Mouse (Mus musculus) embryonic facial prominence, embryonic 12.5 days (tissue): ENCODE data around the gene Mettl6. TPM values are rescaled to one million over a fixed set of nuclear protein-coding genes. Genes with fewer than 3 reads are reported as not detected.

Experiments
- ATAC-seq: fragments of 200-750 bp; cut with Nextera tagmentation; 2 replicates; pipeline ENCODE4 v1.8.0; 2017; ENCODE audit not compliant: insufficient number of reproducible peaks, insufficient read depth, low FRiP score, low TSS enrichment
- H3K27ac ChIP-seq: fragments of 300-500 bp; sonication (generic); 2 replicates; pipeline ENCODE4 v1.5.1; 2016; ENCODE audit warnings: mild to moderate bottlenecking
- H3K27me3 ChIP-seq: fragments of 300-500 bp; sonication (generic); 2 replicates; pipeline ENCODE4 v1.6.1; 2016; ENCODE audit warnings: mild to moderate bottlenecking, moderate library complexity
- H3K36me3 ChIP-seq: fragments of 300-500 bp; sonication (generic); 2 replicates; pipeline ENCODE4 v1.6.1; 2016; ENCODE audit warnings: mild to moderate bottlenecking
- H3K4me1 ChIP-seq: fragments of 300-500 bp; sonication (generic); 2 replicates; pipeline ENCODE4 v1.6.1; 2016
- H3K4me2 ChIP-seq: fragments of 300-500 bp; sonication (generic); replicated peaks from 2 replicates; pipeline ENCODE4 v1.6.1; 2016; ENCODE audit warnings: mild to moderate bottlenecking, moderate library complexity
- H3K4me3 ChIP-seq: fragments of 300-500 bp; sonication (generic); 2 replicates; pipeline ENCODE4 v1.5.1; 2016; ENCODE audit warnings: mild to moderate bottlenecking
- H3K9ac ChIP-seq: fragments of 300-500 bp; sonication (generic); 2 replicates; pipeline ENCODE4 v1.6.1; 2016; ENCODE audit warnings: mild to moderate bottlenecking, moderate library complexity
- H3K9me3 ChIP-seq: fragments of 300-500 bp; sonication (generic); 2 replicates; pipeline ENCODE4 v1.6.1; 2016; ENCODE audit warnings: mild to moderate bottlenecking, moderate library complexity
- WGBS: fragments of 180-500 bp; shearing (Covaris S2); methylation state at CpG from one replicate; pipeline ENCODE4 v1.1.7; 2016; 5-methylcytosine and 5-hydroxymethylcytosine counted together
- polyA plus RNA-seq: library from polyadenylated mRNA; unstranded; fragments of >200 nt; fragmentation: Nextera tagmentation; extraction: Ambion mirVana; gene quantifications from 2 replicates; pipeline ENCODE4 v1.2.1, GENCODE M21; 2016

The Mettl6 gene
- polyA plus RNA-seq, 1 experiment from 2014 or later, result 85.6 TPM

- ATAC-seq, result no peak
- Histone ChIP-seq H3K27me3 (no peaks in the 10 kb centered on the region), H3K9me3 (0 out of 2 replicates have a peak, but pooled peaks cover 7% of the 10 kb centered on the region), H3K4me3 (no peak overlapping the region), H3K4me2 (no peak overlapping the region), H3K36me3 (peaks cover 48% of the 10 kb centered on the region), H3K9ac (no peak overlapping the region), H3K27ac (no peak overlapping the region), H3K4me1 (no peaks in the 10 kb centered on the region)
- WGBS, result 95% methylated on average over 2 of the region's 2 CpGs
These were observed 15.1 kb upstream of the Mettl6 start for GRCm38 (mm10) chr14:31509911-31510310.

GRCm38 (mm10) chr14:31506456-31506855, 11.6 kb upstream of the Mettl6 start:
- 93% methylated on average over 6 of the region's 6 CpGs for WGBS

GRCm38 (mm10) chr14:31503406-31503805, 8.6 kb upstream of the Mettl6 start:
- no peaks in the 10 kb centered on the region for H3K27me3 ChIP-seq
- no peak overlapping the region for H3K4me2 ChIP-seq
- H3K9me3 ChIP-seq, result no peaks in the 10 kb centered on the region
- peaks cover 87% of the 10 kb centered on the region for H3K36me3 ChIP-seq
- H3K27ac ChIP-seq, result no peak overlapping the region
- H3K4me3 ChIP-seq, result no peak overlapping the region
- WGBS, result 89% methylated on average over 13 of the region's 13 CpGs
- no peaks in the 10 kb centered on the region for H3K4me1 ChIP-seq
- no peak overlapping the region for H3K9ac ChIP-seq
- no peak for ATAC-seq

More at GRCm38 (mm10) chr14:31506456-31506855, 11.6 kb upstream of the Mettl6 start:
- H3K27me3 ChIP-seq, result no peaks in the 10 kb centered on the region
- H3K9ac ChIP-seq, result no peak overlapping the region
- H3K4me1 ChIP-seq, result no peaks in the 10 kb centered on the region
- no peak overlapping the region for H3K4me2 ChIP-seq
- H3K36me3 ChIP-seq, result peaks cover 81% of the 10 kb centered on the region
- H3K9me3 ChIP-seq, result no peaks in the 10 kb centered on the region
- no peak for ATAC-seq
- H3K27ac ChIP-seq, result no peak overlapping the region
- H3K4me3 ChIP-seq, result no peak overlapping the region

GRCm38 (mm10) chr14:31499526-31499925, 4.7 kb upstream of the Mettl6 start:
- H3K27me3 ChIP-seq, result no peaks in the 10 kb centered on the region
- peaks cover 58% of the 10 kb centered on the region for H3K36me3 ChIP-seq
- 76% methylated on average over 1 of the region's 1 CpGs for WGBS
- no peak overlapping the region for H3K27ac ChIP-seq
- no peak overlapping the region for H3K9ac ChIP-seq
- peaks cover 12% of the 10 kb centered on the region for H3K4me1 ChIP-seq
- ATAC-seq, result no peak
- H3K4me2 ChIP-seq, result no peak overlapping the region
- no peak overlapping the region for H3K4me3 ChIP-seq
- no peaks in the 10 kb centered on the region for H3K9me3 ChIP-seq

GRCm38 (mm10) chr14:31496241-31496646, 1.4 kb upstream of the Mettl6 start:
- H3K27ac ChIP-seq, result no peak overlapping the region
- H3K27me3 ChIP-seq, result no peaks in the 10 kb centered on the region
- ATAC-seq, result no peak
- peaks cover 32% of the 10 kb centered on the region for H3K36me3 ChIP-seq
- WGBS, result 38% methylated on average over 7 of the region's 7 CpGs
- H3K4me1 ChIP-seq, result peaks cover 20% of the 10 kb centered on the region
- peak overlapping the region; percentile 83 for H3K4me3 ChIP-seq
- peak overlapping the region; percentile 86 for H3K4me2 ChIP-seq
- H3K9ac ChIP-seq, result peak overlapping the region; percentile 90
- no peaks in the 10 kb centered on the region for H3K9me3 ChIP-seq

- H3K9me3 ChIP-seq, result no peaks in the 10 kb centered on the region
- H3K27ac ChIP-seq, result peak overlapping the region; percentile 91; the same call in 1 of the 2 replicates
- H3K36me3 ChIP-seq, result peaks cover 30% of the 10 kb centered on the region
- no peak for ATAC-seq
- H3K4me2 ChIP-seq, result peak overlapping the region; percentile 86
- peak overlapping the region; percentile 90 for H3K9ac ChIP-seq
- 5% methylated on average over 8 of the region's 8 CpGs for WGBS
- peaks cover 20% of the 10 kb centered on the region for H3K4me1 ChIP-seq
- peak overlapping the region; percentile 83 for H3K4me3 ChIP-seq
- no peaks in the 10 kb centered on the region for H3K27me3 ChIP-seq
These were observed 698 bp upstream of the Mettl6 start for GRCm38 (mm10) chr14:31495538-31495937.

DNA sequence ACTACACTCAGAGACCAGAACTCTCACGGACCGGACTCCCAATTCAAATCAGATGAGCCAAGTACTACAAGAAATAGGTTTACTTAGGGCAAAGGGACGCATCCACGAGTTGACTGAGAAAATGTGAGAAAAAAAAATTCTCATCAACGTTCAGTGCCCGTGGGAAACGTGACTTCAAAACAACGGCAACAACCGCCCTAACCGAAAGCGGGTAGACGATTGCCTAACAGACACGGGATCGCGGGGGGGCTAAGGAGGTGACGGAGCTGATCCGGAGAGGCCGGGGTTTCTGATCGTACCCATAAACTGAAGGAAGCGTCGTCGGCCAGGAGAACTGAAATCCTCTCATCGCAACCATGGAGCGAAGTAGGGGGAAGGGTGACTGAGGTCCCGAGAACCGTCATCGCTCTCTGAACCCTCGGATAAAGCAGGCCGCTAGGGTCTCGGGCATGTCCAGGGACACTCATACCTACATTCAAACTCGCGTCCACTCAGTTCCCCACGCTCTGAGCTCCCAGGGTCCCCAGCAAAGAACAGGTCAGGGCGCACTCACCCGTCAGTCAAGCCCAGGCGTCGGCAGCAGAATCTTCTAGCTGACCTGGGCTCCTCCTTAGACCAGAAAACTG, 378 bp downstream of the Mettl6 start, which contains the start of gene Eaf1:
Gene Eaf1, plus strand, starts transcription at position 51 of the 626 bp plus-strand sequence.
- Histone ChIP-seq H3K9me3 (no peaks in the 10 kb centered on the region), H3K27ac (peak within 1 kb of the TSS; percentile 91), H3K9ac (peak within 1 kb of the TSS; percentile 90), H3K4me3 (peak within 1 kb of the TSS; percentile 83), H3K4me1 (peaks cover 20% of the 10 kb centered on the region), H3K4me2 (peak within 1 kb of the TSS; percentile 86), H3K27me3 (no peaks in the 10 kb centered on the region), H3K36me3 (peaks cover 29% of the 10 kb centered on the region)
- WGBS, result 2% methylated on average over 37 of the region's 37 CpGs
- no peak for ATAC-seq

- WGBS, result 33% methylated on average over 9 of the region's 9 CpGs
- no peaks in the 10 kb centered on the region for H3K27me3 ChIP-seq
- H3K9me3 ChIP-seq, result no peaks in the 10 kb centered on the region
- peak overlapping the region; percentile 83 for H3K4me3 ChIP-seq
- peak overlapping the region; percentile 90 for H3K9ac ChIP-seq
- peak overlapping the region; percentile 86 for H3K4me2 ChIP-seq
- H3K27ac ChIP-seq, result no peak overlapping the region
- H3K36me3 ChIP-seq, result peaks cover 29% of the 10 kb centered on the region
- no peak for ATAC-seq
- peaks cover 20% of the 10 kb centered on the region for H3K4me1 ChIP-seq
These were observed 939 bp downstream of the Mettl6 start for GRCm38 (mm10) chr14:31493901-31494300.

DNA sequence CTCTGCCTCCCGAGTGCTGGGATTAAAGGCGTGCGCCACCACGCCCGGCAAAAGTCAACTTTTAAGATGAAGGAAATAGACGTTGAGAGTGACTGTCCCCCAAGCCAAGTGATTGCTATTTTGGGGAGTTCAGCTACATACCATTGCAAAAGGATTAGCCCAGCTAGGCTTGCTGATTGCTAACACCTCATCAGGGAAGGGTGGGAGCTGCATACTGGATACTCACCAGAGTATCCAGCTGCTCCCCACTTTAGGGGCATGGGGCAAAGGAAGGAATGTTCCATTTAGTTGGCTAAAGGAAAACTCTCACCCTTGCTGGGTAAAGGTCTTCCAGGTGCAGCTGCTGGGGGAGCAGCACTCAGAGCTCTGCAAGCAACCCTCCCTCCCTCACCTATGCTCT, 6.8 kb downstream of the Mettl6 start:
- Histone ChIP-seq H3K27ac (no peak overlapping the region), H3K4me2 (no peak overlapping the region), H3K36me3 (peaks cover 74% of the 10 kb centered on the region), H3K9ac (no peak overlapping the region), H3K9me3 (no peaks in the 10 kb centered on the region), H3K27me3 (no peaks in the 10 kb centered on the region), H3K4me1 (no peaks in the 10 kb centered on the region), H3K4me3 (no peak overlapping the region)
- ATAC-seq, result no peak
- WGBS, result 94% methylated on average over 6 of the region's 6 CpGs

GRCm38 (mm10) chr14:31486465-31486864, 8.4 kb downstream of the Mettl6 start:
- Histone ChIP-seq H3K4me2 (no peak overlapping the region), H3K4me1 (no peaks in the 10 kb centered on the region), H3K4me3 (no peak overlapping the region), H3K36me3 (peaks cover 79% of the 10 kb centered on the region), H3K9ac (no peak overlapping the region), H3K27me3 (no peaks in the 10 kb centered on the region), H3K27ac (no peak overlapping the region), H3K9me3 (no peaks in the 10 kb centered on the region)
- ATAC-seq, result no peak
- 81% methylated on average over 4 of the region's 4 CpGs for WGBS

DNA sequence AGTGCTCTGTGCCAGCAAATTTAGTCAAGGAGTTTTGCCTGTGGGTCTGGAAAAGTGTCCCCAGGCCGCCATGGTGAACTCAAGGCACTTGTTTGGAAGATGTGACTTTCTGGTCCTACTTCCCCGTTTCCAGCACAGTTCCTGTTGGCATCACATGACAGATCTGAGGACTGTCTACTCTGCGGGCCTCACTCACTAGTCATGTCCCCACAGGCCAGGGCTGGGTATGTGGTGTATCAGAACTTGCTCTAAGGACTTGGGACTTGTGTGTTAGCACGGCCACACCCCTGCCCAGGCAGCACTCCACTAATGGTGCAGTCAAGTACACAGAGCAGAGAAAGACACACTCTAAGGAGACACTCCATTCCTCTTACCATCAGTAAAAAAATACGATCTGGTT, 12.4 kb downstream of the Mettl6 start:
- no peak overlapping the region for H3K4me3 ChIP-seq
- H3K36me3 ChIP-seq, result peaks cover 86% of the 10 kb centered on the region
- H3K9me3 ChIP-seq, result no peaks in the 10 kb centered on the region
- H3K4me2 ChIP-seq, result no peak overlapping the region
- no peaks in the 10 kb centered on the region for H3K27me3 ChIP-seq
- H3K9ac ChIP-seq, result no peak overlapping the region
- ATAC-seq, result no peak
- H3K27ac ChIP-seq, result no peak overlapping the region
- 88% methylated on average over 5 of the region's 5 CpGs for WGBS
- H3K4me1 ChIP-seq, result no peaks in the 10 kb centered on the region

DNA sequence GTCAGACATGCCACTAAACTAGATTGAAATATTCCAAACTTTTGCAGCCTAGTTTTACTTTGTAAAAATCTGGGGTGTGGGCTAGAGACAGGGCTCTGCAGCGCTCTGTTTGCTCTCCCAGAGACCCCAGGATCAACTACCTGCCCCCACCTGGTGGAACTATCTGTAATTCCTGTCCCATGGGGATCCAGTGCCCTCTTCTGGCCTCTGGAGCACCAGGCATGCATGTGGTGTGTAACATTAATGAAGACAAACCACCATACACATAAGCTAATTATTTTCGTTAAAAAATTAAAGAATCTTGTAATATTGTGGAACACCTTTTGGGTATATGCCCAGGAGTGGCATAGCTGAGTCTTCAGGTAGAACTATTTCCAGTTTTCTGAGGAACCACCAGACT, 21.5 kb downstream of the Mettl6 start:
- Histone ChIP-seq H3K27me3 (no peaks in the 10 kb centered on the region), H3K4me2 (no peak overlapping the region), H3K27ac (no peak overlapping the region), H3K4me1 (no peaks in the 10 kb centered on the region), H3K9ac (no peak overlapping the region), H3K9me3 (no peaks in the 10 kb centered on the region), H3K4me3 (no peak overlapping the region), H3K36me3 (peaks cover 2% of the 10 kb centered on the region)
- 79% methylated on average over 2 of the region's 2 CpGs for WGBS
- no peak for ATAC-seq
